23 mouse cellular contexts compared by ENCODE assay signal in the genomic region with DNA sequence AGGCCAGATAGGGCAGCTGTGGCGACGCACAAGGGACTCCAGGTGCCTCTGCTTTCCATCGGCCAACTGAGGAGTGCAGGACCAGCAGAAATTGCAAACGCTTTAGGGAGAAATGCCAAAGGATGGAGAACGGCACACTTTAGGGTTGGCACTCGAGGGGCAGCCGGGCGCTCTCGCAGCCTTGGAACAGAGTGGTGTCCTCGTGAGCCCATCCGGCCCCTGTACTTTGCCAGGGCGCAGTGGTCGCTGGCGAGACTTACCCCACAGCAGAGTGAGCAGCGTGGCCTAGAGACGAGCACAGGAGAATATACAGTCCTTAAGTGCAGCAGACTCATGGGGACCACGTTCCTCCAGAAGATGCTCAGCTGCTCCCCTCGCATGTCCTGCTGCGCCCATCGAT.
A peak's percentile ranks its signal among the peaks of the same experiment; 100 is the strongest.
DNase-seq lines count a peak whose midpoint lies in the region; ATAC-seq and TF ChIP-seq lines count a peak whose summit lies in the region.
"Had no signal": no experiment of that assay in that cellular context is flagged by ENCODE, and none has a peak within 500 bp of the region (broad histone marks: within the 10 kb centered on the region; RNA-seq: fewer than 3 reads in every experiment).

No protein-coding gene starts in this region.

- no peaks in the 10 kb centered on the region for H3K9me3 ChIP-seq in heart, embryonic 13.5 days
- peaks cover 9% of the 10 kb centered on the region for H3K9me3 ChIP-seq in E14TG2a.4 (ENCODE audit: low read length)
- H3K9me3 ChIP-seq: embryonic facial prominence, embryonic 12.5 days; embryonic facial prominence, embryonic 15.5 days; hindbrain, embryonic 12.5 days; hindbrain, embryonic 15.5 days had no signal

- H3K4me1 ChIP-seq in heart, embryonic 13.5 days, result peaks cover 59% of the 10 kb centered on the region
- peaks cover 48% of the 10 kb centered on the region for H3K4me1 ChIP-seq in E14TG2a.4 (replicated peaks; ENCODE audit: low read depth, low read length)

- H3K4me2 ChIP-seq in heart, embryonic 13.5 days, result no peak overlapping the region
- H3K4me2 ChIP-seq: embryonic facial prominence, embryonic 12.5 days; embryonic facial prominence, embryonic 15.5 days; heart, embryonic 11.5 days; hindbrain, embryonic 12.5 days; hindbrain, embryonic 15.5 days had no signal

- H3K27me3 ChIP-seq in heart, embryonic 13.5 days (replicated peaks), result no peaks in the 10 kb centered on the region
- 0 out of 2 replicates have a peak, but pooled peaks cover 5% of the 10 kb centered on the region for H3K27me3 ChIP-seq in E14TG2a.4 (ENCODE audit: insufficient read depth, low read length)
- H3K27me3 ChIP-seq: embryonic facial prominence, embryonic 12.5 days; embryonic facial prominence, embryonic 15.5 days; hindbrain, embryonic 12.5 days; hindbrain, embryonic 15.5 days; Patski had no signal

- TF ChIP-seq CTCF in E14TG2a.4 (conservative IDR thresholded peaks at IDR 0.05; ENCODE audit: low read length), result no peak

- ATAC-seq in heart, embryonic 13.5 days (ENCODE audit: extremely low read depth, insufficient number of reproducible peaks, low FRiP score, low TSS enrichment), result no peak
- ATAC-seq: CD4-positive, CD25-positive, alpha-beta regulatory T cell, adult 4 months; forebrain, embryonic 14.5 days; forebrain, postnatal 0 days; intestine, postnatal 0 days; Patski had no signal

- H3K36me3 ChIP-seq in heart, embryonic 13.5 days, result no peaks in the 10 kb centered on the region
- no peaks in the 10 kb centered on the region for H3K36me3 ChIP-seq in E14TG2a.4 (ENCODE audit: insufficient read depth, low read length)
- H3K36me3 ChIP-seq: embryonic facial prominence, embryonic 12.5 days; embryonic facial prominence, embryonic 15.5 days; hindbrain, embryonic 12.5 days; hindbrain, embryonic 15.5 days had no signal

- H3K4me3 ChIP-seq in heart, embryonic 13.5 days, result no peak overlapping the region
- H3K4me3 ChIP-seq in E14TG2a.4 (replicated peaks; ENCODE audit: low read length), result peak overlapping the region; percentile 43; the same call in 1 of the 2 replicates
- H3K4me3 ChIP-seq: embryonic facial prominence, embryonic 12.5 days; embryonic facial prominence, embryonic 15.5 days; gastrocnemius, adult 2 months; hindbrain, embryonic 12.5 days; hindbrain, embryonic 15.5 days had no signal

- no peak overlapping the region for H3K9ac ChIP-seq in heart, embryonic 13.5 days
- H3K9ac ChIP-seq: embryonic facial prominence, embryonic 12.5 days; embryonic facial prominence, embryonic 15.5 days; forebrain, postnatal 0 days; hindbrain, embryonic 12.5 days; hindbrain, embryonic 15.5 days had no signal

- peak overlapping the region; percentile 97 for H3K27ac ChIP-seq in heart, embryonic 13.5 days (replicated peaks)
- H3K27ac ChIP-seq: embryonic facial prominence, embryonic 12.5 days; embryonic facial prominence, embryonic 15.5 days; gastrocnemius, adult 2 months; hindbrain, embryonic 12.5 days; hindbrain, embryonic 15.5 days had no signal

- 90% methylated on average over 20 of the region's 20 CpGs for WGBS in heart, embryonic 13.5 days

- peak; percentile 87 for DNase-seq in heart, adult 11 months
- DNase-seq in heart, adult 18-20 months, result no peak
- no peak for DNase-seq in heart, adult 8-10 months (ENCODE audit: low spot score)
- no peak for DNase-seq in MN1 (ENCODE audit: low spot score)
- DNase-seq: adrenal gland, postnatal 10 days; adrenal gland, postnatal 36 days; cerebellum, adult 2 months; cerebellum, postnatal 25 days; forebrain, postnatal 0 days; gastrocnemius, adult 2 months; gastrocnemius, postnatal 14 days; kidney, adult 2 months had no signal
